Mouse (Mus musculus) B cell, adult 67 days (primary cell): Measurements from ENCODE around the gene Smad1. TPM values are rescaled to one million over a fixed set of nuclear protein-coding genes. Genes with fewer than 3 reads are reported as not detected.

Experiments used
- total RNA-seq, 2 experiments: library from RNA; stranded (reverse); gene quantifications; 4 replicates each; pipeline ENCODE4 v1.2.4; 2023

Gene Smad1
- 1 to 10 TPM; 8.3 to 8.6 TPM for total RNA-seq

GRCm38 (mm10) chr8:79398994-79399650, at the start of gene Smad1:
Gene Smad1, minus strand, starts transcription at chr8:79399518.

GRCm38 (mm10) chr8:79294610-79295275, 104.6 kb downstream of the Smad1 start, which contains the start of gene Mmaa:
Gene Mmaa, minus strand, starts transcription at chr8:79294937.

Other genes with a start within 250 kb of the Smad1 start
- not detected for gene 1700011L22Rik, start 150.9 kb downstream of the Smad1 start, total RNA-seq
- gene Mmaa, start 104.6 kb downstream of the Smad1 start, total RNA-seq = 10 to 100 TPM; 11.3 to 12.2 TPM
- 10 to 100 TPM; 84.2 to 88.2 TPM for gene Otud4, start 240.1 kb upstream of the Smad1 start, total RNA-seq